Mouse (Mus musculus): ENCODE data around the gene Kif26b.

Gene Kif26b

GRCm38 (mm10) chr1:178540247-178540646 is 11.3 kb downstream of the Kif26b start:
- no peak for DNase-seq (ENCODE audit: low read depth, low spot score)

GRCm38 (mm10) chr1:178542415-178542814 is 13.5 kb downstream of the Kif26b start:
- no peak for DNase-seq (ENCODE audit: low read depth, low spot score)

GRCm38 (mm10) chr1:178542990-178543944 is 14.3 kb downstream of the Kif26b start:
- no peak for DNase-seq (ENCODE audit: low read depth, low spot score)

GRCm38 (mm10) chr1:178544585-178544984 is 15.7 kb downstream of the Kif26b start:
- no peak for DNase-seq (ENCODE audit: low read depth, low spot score)

- DNase-seq (ENCODE audit: low read depth, low spot score), result no peak
These were observed 20.7 kb downstream of the Kif26b start for GRCm38 (mm10) chr1:178549576-178549975.

GRCm38 (mm10) chr1:178550477-178551047 is 21.6 kb downstream of the Kif26b start:
- DNase-seq (ENCODE audit: low read depth, low spot score), result no peak

- DNase-seq (ENCODE audit: low read depth, low spot score), result no peak
These were observed 23.5 kb downstream of the Kif26b start for GRCm38 (mm10) chr1:178552278-178552897.

- DNase-seq (ENCODE audit: low read depth, low spot score), result no peak
These were observed 24.0 kb downstream of the Kif26b start for GRCm38 (mm10) chr1:178552898-178553284.

- no peak for DNase-seq (ENCODE audit: low read depth, low spot score)
These were observed 27.3 kb downstream of the Kif26b start for GRCm38 (mm10) chr1:178556226-178556625.

- no peak for DNase-seq (ENCODE audit: low read depth, low spot score)
These were observed 31.1 kb downstream of the Kif26b start for GRCm38 (mm10) chr1:178560043-178560442.

- DNase-seq (ENCODE audit: low read depth, low spot score), result no peak
These were observed 34.9 kb downstream of the Kif26b start for GRCm38 (mm10) chr1:178563834-178564233.

GRCm38 (mm10) chr1:178564800-178565199 is 35.9 kb downstream of the Kif26b start:
- no peak for DNase-seq (ENCODE audit: low read depth, low spot score)

- no peak for DNase-seq (ENCODE audit: low read depth, low spot score)
These were observed 39.9 kb downstream of the Kif26b start for GRCm38 (mm10) chr1:178568551-178569545.

- DNase-seq (ENCODE audit: low read depth, low spot score), result no peak
These were observed 42.1 kb downstream of the Kif26b start for GRCm38 (mm10) chr1:178571009-178571408.

- no peak for DNase-seq (ENCODE audit: low read depth, low spot score)
These were observed 43.0 kb downstream of the Kif26b start for GRCm38 (mm10) chr1:178571885-178572444.

- DNase-seq (ENCODE audit: low read depth, low spot score), result no peak
These were observed 44.6 kb downstream of the Kif26b start for GRCm38 (mm10) chr1:178573406-178574032.

GRCm38 (mm10) chr1:178575706-178576105 is 46.8 kb downstream of the Kif26b start:
- no peak for DNase-seq (ENCODE audit: low read depth, low spot score)

- no peak for DNase-seq (ENCODE audit: low read depth, low spot score)
These were observed 48.0 kb downstream of the Kif26b start for GRCm38 (mm10) chr1:178576926-178577325.

GRCm38 (mm10) chr1:178585366-178586020 is 56.6 kb downstream of the Kif26b start:
- no peak for DNase-seq (ENCODE audit: low read depth, low spot score)
